Mouse (Mus musculus): Measurements from ENCODE around the gene Cldnd1.

The Cldnd1 gene

DNA sequence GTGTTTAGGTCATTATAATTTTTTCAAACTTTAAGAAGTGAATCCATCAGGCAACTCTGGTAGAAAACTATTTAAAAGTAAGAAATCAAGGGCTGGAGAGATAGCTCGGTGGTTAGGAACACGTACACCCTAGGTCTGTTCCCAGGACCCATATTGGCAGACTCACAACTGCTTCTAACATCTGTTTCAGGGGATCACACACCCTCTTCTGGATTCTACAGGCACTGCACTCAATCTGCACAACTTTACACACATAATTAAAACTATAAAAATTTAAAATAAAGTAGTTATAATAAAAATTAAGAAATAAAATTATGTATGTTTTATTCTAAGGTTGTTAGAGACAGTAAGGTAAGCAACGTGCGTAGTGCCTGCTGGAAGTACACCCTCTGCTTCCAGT lies 10.5 kb downstream of the Cldnd1 start:
- TF ChIP-seq GATA4 (IDR thresholded peaks at IDR 0.05; ENCODE audit: insufficient replicate concordance, low read length), result no peak

DNA sequence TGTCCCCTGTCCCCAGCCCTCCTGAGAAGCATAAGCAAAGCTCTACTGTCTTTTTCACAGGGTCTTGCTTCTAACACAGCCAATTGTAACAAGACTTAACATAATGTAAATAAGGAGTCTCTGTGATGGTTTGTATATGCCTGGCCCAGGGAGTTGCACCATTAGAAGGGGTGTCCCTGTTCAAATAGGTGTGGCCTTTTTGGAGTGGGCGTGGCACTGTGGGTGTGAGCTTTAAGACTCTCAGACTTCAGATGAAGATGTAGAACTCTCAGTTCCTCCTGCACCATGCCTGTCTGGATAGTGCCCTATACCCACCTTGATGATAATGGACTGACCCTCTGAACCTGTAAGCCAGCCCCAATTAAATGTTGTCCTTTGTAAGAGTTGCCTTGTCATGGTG lies 11.1 kb downstream of the Cldnd1 start:
- TF ChIP-seq GATA4 (IDR thresholded peaks at IDR 0.05; ENCODE audit: insufficient replicate concordance, low read length), result no peak

DNA sequence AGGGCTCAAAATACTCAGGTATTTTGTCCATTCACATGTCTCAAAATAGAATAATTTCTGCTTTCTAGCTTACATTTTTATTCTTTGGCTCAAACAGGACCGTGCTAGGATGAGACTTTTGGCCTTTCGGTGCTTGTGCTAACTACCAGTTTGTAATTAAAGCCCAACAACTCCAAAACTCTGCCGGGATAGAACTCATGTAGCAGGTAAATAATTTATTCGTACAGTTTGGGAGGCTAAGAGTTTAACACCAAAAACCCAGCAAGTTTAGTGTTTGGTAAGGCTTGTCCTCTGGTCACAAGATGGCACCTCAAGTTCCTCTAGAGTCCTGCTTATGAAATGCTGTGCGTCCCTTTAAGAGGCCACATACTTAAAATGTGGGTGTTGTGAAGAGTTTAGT lies 13.0 kb downstream of the Cldnd1 start:
- no peak for TF ChIP-seq GATA4 (IDR thresholded peaks at IDR 0.05; ENCODE audit: insufficient replicate concordance, low read length)

DNA sequence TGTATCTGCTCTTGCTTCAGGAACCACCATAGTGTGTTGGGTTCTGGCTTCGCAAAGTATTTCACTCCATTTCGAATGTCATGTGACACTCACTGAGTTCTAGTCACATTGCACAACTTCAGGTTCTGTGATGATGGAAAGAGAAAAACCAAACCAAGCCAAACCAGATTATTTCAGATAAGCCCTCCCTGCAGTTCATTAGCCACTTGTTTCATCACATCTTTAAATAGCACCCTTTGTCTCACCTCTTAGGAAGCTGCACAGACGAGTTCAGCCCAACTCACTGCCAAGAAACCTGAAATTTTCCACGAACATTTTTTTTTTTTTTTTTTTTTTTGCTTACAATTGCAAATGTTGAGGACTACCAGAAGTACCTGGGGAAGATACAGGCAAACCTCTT lies 19.0 kb downstream of the Cldnd1 start:
- no peak for TF ChIP-seq GATA4 (IDR thresholded peaks at IDR 0.05; ENCODE audit: insufficient replicate concordance, low read length)

DNA sequence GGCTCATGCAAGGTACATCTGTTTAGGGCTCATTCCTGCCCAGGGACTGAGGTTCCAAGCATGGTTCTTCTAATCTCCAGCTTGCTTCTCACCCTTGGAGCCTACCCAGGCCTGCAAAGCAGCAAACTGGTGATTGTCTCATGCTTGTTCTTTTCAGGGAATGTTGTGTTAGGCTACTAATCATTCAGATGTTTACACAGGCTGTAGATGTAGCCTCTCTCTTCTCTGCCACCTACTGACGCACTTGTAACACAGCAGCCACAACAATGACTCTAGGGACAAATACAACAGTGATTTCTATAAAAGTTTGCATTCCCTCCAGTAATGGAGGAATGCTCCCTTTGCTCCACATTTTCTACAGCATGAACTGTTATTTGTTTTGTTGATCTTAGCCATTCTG lies 23.6 kb downstream of the Cldnd1 start:
- TF ChIP-seq GATA4 (IDR thresholded peaks at IDR 0.05; ENCODE audit: insufficient replicate concordance, low read length), result no peak

DNA sequence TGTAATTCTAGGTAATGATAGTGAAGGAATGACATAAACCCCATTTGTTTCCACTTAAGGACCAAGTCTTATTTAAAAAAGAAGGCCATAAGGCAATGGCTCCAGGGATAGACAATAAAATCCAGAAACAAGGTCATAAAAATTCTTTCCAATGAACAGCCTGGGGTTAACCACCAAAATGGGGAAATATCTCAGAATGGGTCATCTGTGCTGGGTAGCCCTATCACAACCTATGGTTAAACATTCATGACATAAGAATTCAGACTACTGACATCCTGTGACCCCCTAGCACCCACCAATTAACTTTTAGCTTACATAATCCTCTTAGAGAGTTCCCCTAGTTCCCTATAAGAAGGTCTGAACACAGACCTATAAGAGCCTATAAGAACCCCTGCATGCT lies 28.5 kb downstream of the Cldnd1 start:
- no peak for TF ChIP-seq GATA4 (IDR thresholded peaks at IDR 0.05; ENCODE audit: insufficient replicate concordance, low read length)

DNA sequence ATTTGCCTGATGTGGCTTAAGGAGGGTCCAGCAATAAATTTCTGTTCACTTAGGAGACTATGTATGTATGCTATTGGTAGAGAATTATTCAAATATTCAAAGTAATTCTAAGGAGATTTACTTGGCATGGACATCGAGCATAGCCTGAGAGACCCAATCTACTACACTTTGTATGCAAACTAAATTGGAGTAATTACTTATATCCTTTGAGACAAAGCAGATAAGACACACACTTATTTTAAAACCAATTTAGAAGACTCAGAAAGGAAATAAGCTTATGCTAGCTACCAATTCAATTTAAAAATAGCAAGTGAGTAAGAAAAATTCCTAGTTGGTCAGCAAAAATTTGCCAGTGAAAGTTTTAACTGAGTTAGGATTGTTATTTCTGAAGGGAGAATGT lies 35.4 kb downstream of the Cldnd1 start, which contains the start of gene Olfr172:
Gene Olfr172 (minus strand): TSS at position 101 of the 400 bp plus-strand sequence.
- no peak for TF ChIP-seq GATA4 (IDR thresholded peaks at IDR 0.05; ENCODE audit: insufficient replicate concordance, low read length)

All from liver, adult (tissue).